Mouse (Mus musculus) hematopoietic multipotent progenitor cell, adult 10-12 weeks (in vitro differentiated cells): ENCODE measurements around the gene Vps37d. TPM values are rescaled to one million over a fixed set of nuclear protein-coding genes. Genes with fewer than 3 reads are reported as not detected.

ENCODE experiments used
- polyA plus RNA-seq: library from polyadenylated mRNA; stranded (reverse); fragments of >175 nt; gene quantifications from 2 replicates; pipeline ENCODE4 v1.2.3, GENCODE M21; 2012; ENCODE audit warnings: low replicate concordance

The Vps37d gene
- polyA plus RNA-seq = 0.68 and 2.2 TPM in 2 replicates

GRCm38 (mm10) chr5:135077564-135078481, at the start of gene Vps37d:
TSS of gene Vps37d (minus strand) at chr5:135078266.

GRCm38 (mm10) chr5:135089653-135090052, 11.6 kb upstream of the Vps37d start, which contains the start of gene Mlxipl:
TSS of gene Mlxipl (plus strand) at chr5:135089890.

GRCm38 (mm10) chr5:135064909-135065446, 13.1 kb downstream of the Vps37d start, which contains the start of gene Bud23:
TSS of gene Bud23 (minus strand) at chr5:135064959.

GRCm38 (mm10) chr5:135063629-135064381, 14.3 kb downstream of the Vps37d start, which contains the start of gene Dnajc30:
TSS of gene Dnajc30 (plus strand) at chr5:135064202.

GRCm38 (mm10) chr5:135023344-135024173, 54.5 kb downstream of the Vps37d start, which contains the start of gene Stx1a:
TSS of gene Stx1a (plus strand) at chr5:135023482.

Other genes starting within 250 kb of the Vps37d start
- gene Tmem270, start 171.5 kb downstream of the Vps37d start, polyA plus RNA-seq = 0.17 TPM in 1 of 2 replicates, not detected in the other
- gene Cldn13, start 162.7 kb downstream of the Vps37d start, polyA plus RNA-seq = 0.22 and 6.3 TPM in 2 replicates
- gene Mettl27, start 145.9 kb downstream of the Vps37d start, polyA plus RNA-seq = 6.5 and 12.7 TPM in 2 replicates
- gene Cldn4, start 131.3 kb downstream of the Vps37d start, polyA plus RNA-seq = 0.14 and 0.28 TPM in 2 replicates
- gene Cldn3, start 92.1 kb downstream of the Vps37d start, polyA plus RNA-seq = 0.28 TPM in 1 of 2 replicates, not detected in the other
- gene Abhd11, start 69.1 kb downstream of the Vps37d start, polyA plus RNA-seq = 30.3 and 38.4 TPM in 2 replicates
- 11.2 and 13.3 TPM in 2 replicates for gene Stx1a, start 54.8 kb downstream of the Vps37d start, polyA plus RNA-seq
- 47.4 and 79.2 TPM in 2 replicates for gene Dnajc30, start 14.1 kb downstream of the Vps37d start, polyA plus RNA-seq
- gene Bud23, start 13.3 kb downstream of the Vps37d start, polyA plus RNA-seq = 79.7 and 101 TPM in 2 replicates
- 0.27 and 0.42 TPM in 2 replicates for gene Mlxipl, start 11.6 kb upstream of the Vps37d start, polyA plus RNA-seq
- gene Tbl2, start 71.4 kb upstream of the Vps37d start, polyA plus RNA-seq = 12.4 and 13.0 TPM in 2 replicates
- 75.1 and 83.6 TPM in 2 replicates for gene Bcl7b, start 90.0 kb upstream of the Vps37d start, polyA plus RNA-seq
- gene Baz1b, start 109.0 kb upstream of the Vps37d start, polyA plus RNA-seq = 29.3 and 48.8 TPM in 2 replicates
- 0.45 and 0.48 TPM in 2 replicates for gene Fzd9, start 173.0 kb upstream of the Vps37d start, polyA plus RNA-seq